Mouse (Mus musculus): ENCODE results near the gene Gm38392. TPM values are rescaled to one million over a fixed set of nuclear protein-coding genes. Genes with fewer than 3 reads are reported as not detected.
"Not testable (repeated sequence)": the region's sequence is repeated elsewhere in the genome, so short reads cannot be mapped to it uniquely, and the experiment has no call there.

Gene Gm38392
- polyA plus RNA-seq, 1 experiment from 2014 or later: not detected

- no peak overlapping the region for H3K9ac ChIP-seq
- H3K27ac ChIP-seq: no peak overlapping the region
- ATAC-seq (replicated peaks; ENCODE audit: insufficient number of reproducible peaks, insufficient read depth, low FRiP score, low read depth): no peak
- no peak overlapping the region for H3K4me3 ChIP-seq
- H3K4me2 ChIP-seq: no peak overlapping the region
- no peaks in the 10 kb centered on the region for H3K9me3 ChIP-seq (replicated peaks)
- WGBS: 72% methylated on average over 2 of the region's 2 CpGs
- no peaks in the 10 kb centered on the region for H3K27me3 ChIP-seq
- no peaks in the 10 kb centered on the region for H3K4me1 ChIP-seq (replicated peaks)
- no peaks in the 10 kb centered on the region for H3K36me3 ChIP-seq
Observed at GRCm38 (mm10) chr3:88276121-88276520, 10.9 kb downstream of the Gm38392 start.

GRCm38 (mm10) chr3:88274002-88274401 is 13.0 kb downstream of the Gm38392 start:
- 91% methylated on average over 4 of the region's 4 CpGs for WGBS
- H3K4me3 ChIP-seq: no peak overlapping the region
- no peaks in the 10 kb centered on the region for H3K36me3 ChIP-seq
- H3K27me3 ChIP-seq: no peaks in the 10 kb centered on the region
- H3K27ac ChIP-seq: no peak overlapping the region
- H3K9me3 ChIP-seq (replicated peaks): no peaks in the 10 kb centered on the region
- H3K4me2 ChIP-seq: no peak overlapping the region
- ATAC-seq (replicated peaks; ENCODE audit: insufficient number of reproducible peaks, insufficient read depth, low FRiP score, low read depth): no peak
- no peaks in the 10 kb centered on the region for H3K4me1 ChIP-seq (replicated peaks)
- no peak overlapping the region for H3K9ac ChIP-seq

- H3K36me3 ChIP-seq: no peaks in the 10 kb centered on the region
- H3K9ac ChIP-seq: no peak overlapping the region
- 85% methylated on average over 3 of the region's 3 CpGs for WGBS
- H3K9me3 ChIP-seq (replicated peaks): no peaks in the 10 kb centered on the region
- no peak overlapping the region for H3K27ac ChIP-seq
- H3K27me3 ChIP-seq: no peaks in the 10 kb centered on the region
- H3K4me3 ChIP-seq: no peak overlapping the region
- no peak overlapping the region for H3K4me2 ChIP-seq
- no peaks in the 10 kb centered on the region for H3K4me1 ChIP-seq (replicated peaks)
- no peak for ATAC-seq (replicated peaks; ENCODE audit: insufficient number of reproducible peaks, insufficient read depth, low FRiP score, low read depth)
Observed at GRCm38 (mm10) chr3:88271859-88272258, 15.2 kb downstream of the Gm38392 start.

- not testable (repeated sequence) for H3K4me2 ChIP-seq; H3K9ac ChIP-seq; H3K4me3 ChIP-seq; H3K4me1 ChIP-seq (replicated peaks); ATAC-seq (replicated peaks; ENCODE audit: insufficient number of reproducible peaks, insufficient read depth, low FRiP score, low read depth); H3K36me3 ChIP-seq; H3K9me3 ChIP-seq (replicated peaks); H3K27ac ChIP-seq; H3K27me3 ChIP-seq
- 74% methylated on average over 2 of the region's 2 CpGs for WGBS
Observed at GRCm38 (mm10) chr3:88271298-88271697, 15.7 kb downstream of the Gm38392 start.

- Histone ChIP-seq H3K4me2 (no peak overlapping the region), H3K9ac (no peak overlapping the region), H3K4me1 (replicated peaks) (no peaks in the 10 kb centered on the region), H3K4me3 (no peak overlapping the region), H3K27me3 (no peaks in the 10 kb centered on the region), H3K27ac (no peak overlapping the region), H3K36me3 (no peaks in the 10 kb centered on the region), H3K9me3 (replicated peaks) (no peaks in the 10 kb centered on the region)
- WGBS: 81% methylated on average over 5 of the region's 5 CpGs
- ATAC-seq (replicated peaks; ENCODE audit: insufficient number of reproducible peaks, insufficient read depth, low FRiP score, low read depth): no peak
Observed at GRCm38 (mm10) chr3:88268991-88269390, 18.0 kb downstream of the Gm38392 start.

GRCm38 (mm10) chr3:88268014-88268413 is 19.0 kb downstream of the Gm38392 start:
- H3K36me3 ChIP-seq; H3K27ac ChIP-seq; ATAC-seq (replicated peaks; ENCODE audit: insufficient number of reproducible peaks, insufficient read depth, low FRiP score, low read depth); H3K9me3 ChIP-seq (replicated peaks); H3K4me2 ChIP-seq; H3K27me3 ChIP-seq; H3K9ac ChIP-seq; H3K4me3 ChIP-seq; H3K4me1 ChIP-seq (replicated peaks): not testable (repeated sequence)
- 49% methylated on average over 6 of the region's 6 CpGs for WGBS

GRCm38 (mm10) chr3:88262346-88262745 is 24.7 kb downstream of the Gm38392 start:
- Histone ChIP-seq H3K9me3 (replicated peaks) (no peaks in the 10 kb centered on the region), H3K4me2 (no peak overlapping the region), H3K4me3 (no peak overlapping the region), H3K27ac (no peak overlapping the region), H3K36me3 (no peaks in the 10 kb centered on the region), H3K27me3 (peaks cover 6% of the 10 kb centered on the region; the same call in 1 of the 2 replicates), H3K9ac (no peak overlapping the region), H3K4me1 (replicated peaks) (no peaks in the 10 kb centered on the region)
- ATAC-seq (replicated peaks; ENCODE audit: insufficient number of reproducible peaks, insufficient read depth, low FRiP score, low read depth): no peak
- WGBS: 66% methylated on average over 3 of the region's 3 CpGs

- no peak for ATAC-seq (replicated peaks; ENCODE audit: insufficient number of reproducible peaks, insufficient read depth, low FRiP score, low read depth)
- Histone ChIP-seq H3K36me3 (no peaks in the 10 kb centered on the region), H3K27me3 (peaks cover 52% of the 10 kb centered on the region), H3K4me1 (replicated peaks) (peaks cover 4% of the 10 kb centered on the region), H3K27ac (no peak overlapping the region), H3K4me2 (no peak overlapping the region), H3K4me3 (no peak overlapping the region), H3K9ac (no peak overlapping the region), H3K9me3 (replicated peaks) (no peaks in the 10 kb centered on the region)
- WGBS: 54% methylated on average over 7 of the region's 7 CpGs
Observed at GRCm38 (mm10) chr3:88256382-88256781, 30.6 kb downstream of the Gm38392 start.

GRCm38 (mm10) chr3:88255950-88256349 is 31.1 kb downstream of the Gm38392 start:
- no peaks in the 10 kb centered on the region for H3K9me3 ChIP-seq (replicated peaks)
- H3K27me3 ChIP-seq: peaks cover 52% of the 10 kb centered on the region
- H3K9ac ChIP-seq: no peak overlapping the region
- H3K27ac ChIP-seq: no peak overlapping the region
- whole genome bisulfite sequencing: 44% methylated on average over 6 of the region's 6 CpGs
- peaks cover 4% of the 10 kb centered on the region for H3K4me1 ChIP-seq (replicated peaks)
- no peak overlapping the region for H3K4me3 ChIP-seq
- no peak overlapping the region for H3K4me2 ChIP-seq
- no peaks in the 10 kb centered on the region for H3K36me3 ChIP-seq
- ATAC-seq (replicated peaks; ENCODE audit: insufficient number of reproducible peaks, insufficient read depth, low FRiP score, low read depth): no peak

- WGBS: 1% methylated on average over 34 of the region's 34 CpGs
- Histone ChIP-seq H3K36me3 (no peaks in the 10 kb centered on the region), H3K4me2 (peak within 1 kb of the TSS; percentile 84), H3K9ac (peak within 1 kb of the TSS; percentile 35; the same call in 1 of the 2 replicates), H3K27me3 (peaks cover 57% of the 10 kb centered on the region), H3K9me3 (replicated peaks) (no peaks in the 10 kb centered on the region), H3K4me1 (replicated peaks) (peaks cover 4% of the 10 kb centered on the region), H3K27ac (no peak within 1 kb of the TSS), H3K4me3 (peak within 1 kb of the TSS; percentile 51)
- no peak; the same call in 1 of the 2 replicates for ATAC-seq (replicated peaks; ENCODE audit: insufficient number of reproducible peaks, insufficient read depth, low FRiP score, low read depth)
Observed at GRCm38 (mm10) chr3:88254268-88254926, 32.6 kb downstream of the Gm38392 start, which contains the start of gene Rhbg. Rhbg (minus strand) TSS chr3:88254709.

- peaks cover 57% of the 10 kb centered on the region for H3K27me3 ChIP-seq
- ATAC-seq (replicated peaks; ENCODE audit: insufficient number of reproducible peaks, insufficient read depth, low FRiP score, low read depth): no peak
- H3K36me3 ChIP-seq: no peaks in the 10 kb centered on the region
- no peaks in the 10 kb centered on the region for H3K9me3 ChIP-seq (replicated peaks)
- H3K4me1 ChIP-seq (replicated peaks): peaks cover 4% of the 10 kb centered on the region
- no peak overlapping the region for H3K9ac ChIP-seq
- H3K4me2 ChIP-seq: no peak overlapping the region
- H3K4me3 ChIP-seq: no peak overlapping the region
- WGBS: 74% methylated on average over 6 of the region's 6 CpGs
- H3K27ac ChIP-seq: no peak overlapping the region
Observed at GRCm38 (mm10) chr3:88252739-88253138, 34.3 kb downstream of the Gm38392 start.

GRCm38 (mm10) chr3:88248406-88248805 is 38.6 kb downstream of the Gm38392 start:
- H3K9me3 ChIP-seq (replicated peaks): no peaks in the 10 kb centered on the region
- no peak overlapping the region for H3K4me2 ChIP-seq
- 77% methylated on average over 11 of the region's 11 CpGs for WGBS
- no peaks in the 10 kb centered on the region for H3K36me3 ChIP-seq
- no peak overlapping the region for H3K27ac ChIP-seq
- no peaks in the 10 kb centered on the region for H3K4me1 ChIP-seq (replicated peaks)
- H3K4me3 ChIP-seq: no peak overlapping the region
- H3K9ac ChIP-seq: no peak overlapping the region
- peaks cover 62% of the 10 kb centered on the region for H3K27me3 ChIP-seq
- no peak for ATAC-seq (replicated peaks; ENCODE audit: insufficient number of reproducible peaks, insufficient read depth, low FRiP score, low read depth)

All from heart, embryonic 15.5 days (tissue).